Mouse (Mus musculus) cortical plate, adult 2 months (tissue): Measurements from ENCODE around the gene Morn1.

Source experiments
- CTCF ChIP-seq: fragments of 200-500 bp; IDR thresholded peaks from 2 replicates; pipeline ENCODE4 v1.5.1; 2011; ENCODE audit warnings: mild to moderate bottlenecking, control low read depth, low read length; ENCODE audit not compliant: insufficient read depth; ENCODE audit errors: extremely low read depth
- POLR2A ChIP-seq: fragments of 200-500 bp; IDR thresholded peaks from 2 replicates; pipeline ENCODE4 v1.6.1; 2011; ENCODE audit warnings: mild to moderate bottlenecking, low read length, control low read depth; ENCODE audit not compliant: insufficient read depth; ENCODE audit errors: extremely low read depth

DNA sequence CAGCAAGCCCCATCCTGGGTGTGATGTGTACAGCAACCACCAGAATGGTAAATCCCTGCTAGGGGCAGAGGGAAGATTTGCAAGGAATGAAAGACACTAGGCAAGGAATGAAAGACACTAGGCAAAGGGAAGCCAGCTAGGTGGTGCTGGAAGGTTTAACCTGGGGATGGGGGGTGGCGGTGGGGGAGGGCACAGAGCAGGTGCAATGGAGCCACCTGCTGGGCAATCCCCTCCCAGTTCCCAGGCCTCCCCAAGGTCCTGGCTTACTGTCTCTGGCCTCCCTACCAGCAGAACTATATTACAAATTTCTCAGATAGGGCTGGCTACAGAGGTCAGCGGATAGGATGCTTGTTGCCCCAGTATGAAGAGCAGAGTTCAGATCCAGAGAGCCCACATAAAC is 21.9 kb upstream of the Morn1 start:
- no peak for TF ChIP-seq CTCF
- TF ChIP-seq POLR2A: no peak
